Mouse (Mus musculus): ENCODE measurements around the gene Mff. TPM values are rescaled to one million over a fixed set of nuclear protein-coding genes. Genes with fewer than 3 reads are reported as not detected.

Mff gene
- polyA plus RNA-seq, 1 experiment from 2014 or later = 345 TPM

GRCm38 (mm10) chr1:82743962-82744361 is 19.3 kb downstream of the Mff start:
- no peak for ATAC-seq
- Histone ChIP-seq H3K9ac (replicated peaks) (no peak overlapping the region), H3K4me1 (replicated peaks) (no peaks in the 10 kb centered on the region), H3K27ac (no peak overlapping the region), H3K9me3 (no peaks in the 10 kb centered on the region), H3K4me3 (replicated peaks) (no peak overlapping the region), H3K27me3 (no peaks in the 10 kb centered on the region), H3K36me3 (peaks cover 31% of the 10 kb centered on the region), H3K4me2 (replicated peaks) (no peak overlapping the region)
- WGBS = 93% methylated on average over 3 of the region's 3 CpGs

GRCm38 (mm10) chr1:82746408-82746807 is 21.7 kb downstream of the Mff start:
- no peaks in the 10 kb centered on the region for H3K4me1 ChIP-seq (replicated peaks)
- no peak for ATAC-seq
- 82% methylated on average over 4 of the region's 4 CpGs for WGBS
- H3K9me3 ChIP-seq = no peaks in the 10 kb centered on the region
- H3K36me3 ChIP-seq = peaks cover 30% of the 10 kb centered on the region
- H3K4me3 ChIP-seq (replicated peaks) = no peak overlapping the region
- no peak overlapping the region for H3K27ac ChIP-seq
- H3K9ac ChIP-seq (replicated peaks) = no peak overlapping the region
- H3K4me2 ChIP-seq (replicated peaks) = no peak overlapping the region
- no peaks in the 10 kb centered on the region for H3K27me3 ChIP-seq

GRCm38 (mm10) chr1:82747714-82748452 is 23.2 kb downstream of the Mff start:
- no peak overlapping the region for H3K27ac ChIP-seq
- no peaks in the 10 kb centered on the region for H3K4me1 ChIP-seq (replicated peaks)
- no peak for ATAC-seq
- H3K4me3 ChIP-seq (replicated peaks) = no peak overlapping the region
- peaks cover 25% of the 10 kb centered on the region for H3K36me3 ChIP-seq
- no peaks in the 10 kb centered on the region for H3K9me3 ChIP-seq
- no peak overlapping the region for H3K4me2 ChIP-seq (replicated peaks)
- 89% methylated on average over 2 of the region's 2 CpGs for WGBS
- H3K27me3 ChIP-seq = no peaks in the 10 kb centered on the region
- no peak overlapping the region for H3K9ac ChIP-seq (replicated peaks)

- 97% methylated on average over 1 of the region's 1 CpGs for WGBS
- Histone ChIP-seq H3K36me3 (peaks cover 29% of the 10 kb centered on the region), H3K27me3 (no peaks in the 10 kb centered on the region), H3K27ac (no peak overlapping the region), H3K9me3 (no peaks in the 10 kb centered on the region), H3K4me2 (replicated peaks) (no peak overlapping the region), H3K4me1 (replicated peaks) (no peaks in the 10 kb centered on the region), H3K4me3 (replicated peaks) (no peak overlapping the region), H3K9ac (replicated peaks) (no peak overlapping the region)
- ATAC-seq = no peak
Measured at GRCm38 (mm10) chr1:82759520-82759919, 34.8 kb downstream of the Mff start.

GRCm38 (mm10) chr1:82761454-82762169 is 36.9 kb downstream of the Mff start:
- Histone ChIP-seq H3K27ac (no peak overlapping the region), H3K9me3 (no peaks in the 10 kb centered on the region), H3K4me3 (replicated peaks) (no peak overlapping the region), H3K4me2 (replicated peaks) (no peak overlapping the region), H3K4me1 (replicated peaks) (no peaks in the 10 kb centered on the region), H3K9ac (replicated peaks) (no peak overlapping the region), H3K27me3 (no peaks in the 10 kb centered on the region), H3K36me3 (peaks cover 12% of the 10 kb centered on the region)
- WGBS = 93% methylated on average over 8 of the region's 8 CpGs
- ATAC-seq = no peak

GRCm38 (mm10) chr1:82762274-82762673 is 37.6 kb downstream of the Mff start:
- no peaks in the 10 kb centered on the region for H3K9me3 ChIP-seq
- no peak for ATAC-seq
- H3K4me1 ChIP-seq (replicated peaks) = no peaks in the 10 kb centered on the region
- no peak overlapping the region for H3K4me2 ChIP-seq (replicated peaks)
- no peak overlapping the region for H3K27ac ChIP-seq
- WGBS = 88% methylated on average over 1 of the region's 1 CpGs
- no peak overlapping the region for H3K4me3 ChIP-seq (replicated peaks)
- peaks cover 8% of the 10 kb centered on the region for H3K36me3 ChIP-seq
- H3K27me3 ChIP-seq = no peaks in the 10 kb centered on the region
- no peak overlapping the region for H3K9ac ChIP-seq (replicated peaks)

GRCm38 (mm10) chr1:82766227-82766626 is 41.5 kb downstream of the Mff start:
- Histone ChIP-seq H3K9ac (replicated peaks) (no peak overlapping the region), H3K27me3 (no peaks in the 10 kb centered on the region), H3K27ac (no peak overlapping the region), H3K4me3 (replicated peaks) (no peak overlapping the region), H3K4me1 (replicated peaks) (no peaks in the 10 kb centered on the region), H3K36me3 (peaks cover 8% of the 10 kb centered on the region), H3K4me2 (replicated peaks) (no peak overlapping the region), H3K9me3 (no peaks in the 10 kb centered on the region)
- ATAC-seq = no peak
- WGBS = 91% methylated on average over 1 of the region's 1 CpGs

GRCm38 (mm10) chr1:82766641-82767040 is 42.0 kb downstream of the Mff start:
- Histone ChIP-seq H3K27ac (no peak overlapping the region), H3K36me3 (peaks cover 8% of the 10 kb centered on the region), H3K9me3 (no peaks in the 10 kb centered on the region), H3K9ac (replicated peaks) (no peak overlapping the region), H3K4me1 (replicated peaks) (no peaks in the 10 kb centered on the region), H3K27me3 (no peaks in the 10 kb centered on the region), H3K4me2 (replicated peaks) (no peak overlapping the region), H3K4me3 (replicated peaks) (no peak overlapping the region)
- no peak for ATAC-seq
- WGBS = 91% methylated on average over 4 of the region's 4 CpGs

- ATAC-seq = no peak
- 81% methylated on average over 5 of the region's 5 CpGs for WGBS
- Histone ChIP-seq H3K9me3 (no peaks in the 10 kb centered on the region), H3K27me3 (no peaks in the 10 kb centered on the region), H3K4me1 (replicated peaks) (no peaks in the 10 kb centered on the region), H3K36me3 (no peaks in the 10 kb centered on the region), H3K27ac (no peak within 1 kb of the TSS), H3K4me3 (replicated peaks) (no peak within 1 kb of the TSS), H3K9ac (replicated peaks) (no peak within 1 kb of the TSS), H3K4me2 (replicated peaks) (no peak within 1 kb of the TSS)
Measured at GRCm38 (mm10) chr1:82768269-82768668, 43.6 kb downstream of the Mff start, which contains the start of gene Tm4sf20. Gene Tm4sf20 (minus strand): TSS chr1:82768461.

GRCm38 (mm10) chr1:82771022-82771586 is 46.4 kb downstream of the Mff start, which contains the start of gene Gm47791:
Gene Gm47791 (minus strand): TSS chr1:82771243.
- Histone ChIP-seq H3K36me3 (no peaks in the 10 kb centered on the region), H3K9ac (replicated peaks) (no peak within 1 kb of the TSS), H3K4me3 (replicated peaks) (no peak within 1 kb of the TSS), H3K27me3 (no peaks in the 10 kb centered on the region), H3K4me2 (replicated peaks) (no peak within 1 kb of the TSS), H3K4me1 (replicated peaks) (no peaks in the 10 kb centered on the region), H3K27ac (no peak within 1 kb of the TSS), H3K9me3 (no peaks in the 10 kb centered on the region)
- WGBS = 91% methylated on average over 14 of the region's 15 CpGs
- ATAC-seq = no peak

GRCm38 (mm10) chr1:82772428-82772827 is 47.7 kb downstream of the Mff start:
- no peak overlapping the region for H3K4me2 ChIP-seq (replicated peaks)
- no peaks in the 10 kb centered on the region for H3K4me1 ChIP-seq (replicated peaks)
- ATAC-seq = peak; percentile 50; the same call in 1 of the 2 replicates
- no peaks in the 10 kb centered on the region for H3K27me3 ChIP-seq
- no peak overlapping the region for H3K27ac ChIP-seq
- no peak overlapping the region for H3K4me3 ChIP-seq (replicated peaks)
- no peaks in the 10 kb centered on the region for H3K36me3 ChIP-seq
- no peaks in the 10 kb centered on the region for H3K9me3 ChIP-seq
- no peak overlapping the region for H3K9ac ChIP-seq (replicated peaks)
- WGBS = 92% methylated on average over 4 of the region's 4 CpGs

GRCm38 (mm10) chr1:82773208-82773607 is 48.5 kb downstream of the Mff start:
- ATAC-seq = no peak
- no peak overlapping the region for H3K9ac ChIP-seq (replicated peaks)
- H3K4me2 ChIP-seq (replicated peaks) = no peak overlapping the region
- no peak overlapping the region for H3K4me3 ChIP-seq (replicated peaks)
- no peaks in the 10 kb centered on the region for H3K4me1 ChIP-seq (replicated peaks)
- WGBS = 72% methylated on average over 5 of the region's 5 CpGs
- H3K36me3 ChIP-seq = no peaks in the 10 kb centered on the region
- no peaks in the 10 kb centered on the region for H3K27me3 ChIP-seq
- no peaks in the 10 kb centered on the region for H3K9me3 ChIP-seq
- no peak overlapping the region for H3K27ac ChIP-seq

All from midbrain, embryonic 13.5 days (tissue).